Comparison of ENCODE assay signal across 8 mouse cellular contexts in the genomic region with DNA sequence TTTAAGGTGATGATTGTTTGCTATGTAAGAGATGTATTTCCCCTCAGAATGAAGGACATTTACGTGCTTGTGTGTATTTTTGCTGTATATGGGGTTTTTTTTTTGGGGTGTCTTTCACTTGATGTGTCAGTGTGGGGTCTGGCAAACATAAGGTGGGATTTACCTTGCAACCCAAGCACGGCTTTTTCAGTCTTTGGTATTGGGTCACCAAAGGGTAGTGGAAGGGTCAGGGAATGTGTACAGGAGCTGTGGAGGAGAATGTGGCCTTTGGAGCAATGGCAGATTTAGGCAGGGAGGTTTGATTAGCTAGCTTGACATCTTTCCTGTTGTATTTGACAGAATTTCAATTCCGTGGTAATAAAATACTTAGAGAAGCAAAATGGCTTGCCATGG. TPM values are rescaled to one million over a fixed set of nuclear protein-coding genes. Genes with fewer than 3 reads are reported as not detected.
DNase-seq lines count a peak whose midpoint lies in the region; ATAC-seq and TF ChIP-seq lines count a peak whose summit lies in the region.

No protein-coding gene starts in this region.

- no peak for TF ChIP-seq CTCF in lung, embryonic 14.5 days (IDR thresholded peaks at IDR 0.05; ENCODE audit: low read depth)
- TF ChIP-seq CTCF in olfactory bulb, adult 2 months (IDR thresholded peaks at IDR 0.05; ENCODE audit: insufficient read depth, low read depth, low read length), result no peak

- peak overlapping the region; percentile 35 for H3K4me3 ChIP-seq in lung, embryonic 14.5 days (ENCODE audit: low read depth, low read length)
- H3K4me3 ChIP-seq in olfactory bulb, adult 2 months (ENCODE audit: insufficient read depth, low read depth, low read length), result peak overlapping the region; percentile 63

- H3K9ac ChIP-seq in lung, embryonic 14.5 days, result peak overlapping the region; percentile 45

- WGBS in lung, embryonic 14.5 days, result 37% methylated on average over 3 of the region's 3 CpGs
- whole genome bisulfite sequencing in olfactory bulb, adult 2 months, result 3% methylated on average over 3 of the region's 3 CpGs

- no peaks in the 10 kb centered on the region for H3K36me3 ChIP-seq in lung, embryonic 14.5 days (ENCODE audit: insufficient read depth)

- DNase-seq in adrenal gland, adult 2 months, result peak; percentile 46
- DNase-seq in adrenal gland, postnatal 14 days, result no peak
- no peak for DNase-seq in lung, embryonic 14.5 days
- no peak for DNase-seq in lung, postnatal 25 days (ENCODE audit: low spot score)
- DNase-seq in kidney, postnatal 36 days, result peak; percentile 9 to 21
- no peak for DNase-seq in urinary bladder, postnatal 4 days (ENCODE audit: low spot score in 2 of 2)
- DNase-seq in right cerebral cortex, adult 2 months (ENCODE audit: low spot score in 2 of 2), result no peak

- H3K27me3 ChIP-seq in lung, embryonic 14.5 days (ENCODE audit: insufficient read depth, low read length), result no peaks in the 10 kb centered on the region

- ATAC-seq in lung, embryonic 14.5 days (ENCODE audit: insufficient read depth), result no peak

- 0 out of 2 replicates have a peak, but pooled peaks cover 6% of the 10 kb centered on the region for H3K4me1 ChIP-seq in lung, embryonic 14.5 days (ENCODE audit: insufficient read depth)
- H3K4me1 ChIP-seq in olfactory bulb, adult 2 months (ENCODE audit: control insufficient read depth, insufficient read depth, low read length), result peaks cover 5% of the 10 kb centered on the region; the same call in 1 of the 2 replicates

- peak overlapping the region; percentile 60 for H3K4me2 ChIP-seq in lung, embryonic 14.5 days

- H3K9me3 ChIP-seq in lung, embryonic 14.5 days (ENCODE audit: low read depth, low read length), result no peaks in the 10 kb centered on the region

- TF ChIP-seq POLR2A in olfactory bulb, adult 2 months (IDR thresholded peaks at IDR 0.05; ENCODE audit: insufficient read depth, low read depth, low read length), result no peak

- H3K27ac ChIP-seq in lung, embryonic 14.5 days (ENCODE audit: low read depth), result peak overlapping the region; percentile 70; the same call in 1 of the 2 replicates
- H3K27ac ChIP-seq in olfactory bulb, adult 2 months (ENCODE audit: insufficient read depth, low read depth, low read length), result peak overlapping the region; percentile 96

RNA-seq across cellular contexts. Expression of a gene that starts 52.2 kb away (rescaled TPM):
- total RNA-seq in adrenal gland, adult 2 months (2021), result 100 to 1,000 TPM; 110 to 159 TPM
- polyA plus RNA-seq in adrenal gland, adult 2 months (2012; rRNA removed), result 14.3 and 16.0 TPM in 2 replicates
- 98.8 and 120 TPM in 2 replicates for total RNA-seq in adrenal gland, postnatal 14 days (2021)
- 30.2 and 34.2 TPM in 2 replicates for polyA plus RNA-seq in lung, embryonic 14.5 days (2014; fragmentation: Nextera tagmentation; extraction: Ambion mirVana)
- polyA plus RNA-seq in olfactory bulb, adult 2 months (2012; ENCODE audit: insufficient read depth, insufficient read length, low replicate concordance, missing spikeins), result 163 TPM in 1 of 2 replicates, not detected in the other

Comparison
In these comparisons a context has a peak if more than half of its experiments do, and no peak if none do; other contexts are left out.
1. DNase-seq: peak in adrenal gland, adult 2 months (single experiment) and kidney, postnatal 36 days (2 of 2); none in adrenal gland, postnatal 14 days (single experiment), lung, embryonic 14.5 days (single experiment), lung, postnatal 25 days (single experiment), urinary bladder, postnatal 4 days (0 of 2) and right cerebral cortex, adult 2 months (0 of 2).